Mouse (Mus musculus): ENCODE data around the gene Mrvi1. TPM values are rescaled to one million over a fixed set of nuclear protein-coding genes. Genes with fewer than 3 reads are reported as not detected.

Gene Mrvi1
- total and polyA plus RNA-seq, 3 experiments: 0.11 TPM; not detected in 2

DNA sequence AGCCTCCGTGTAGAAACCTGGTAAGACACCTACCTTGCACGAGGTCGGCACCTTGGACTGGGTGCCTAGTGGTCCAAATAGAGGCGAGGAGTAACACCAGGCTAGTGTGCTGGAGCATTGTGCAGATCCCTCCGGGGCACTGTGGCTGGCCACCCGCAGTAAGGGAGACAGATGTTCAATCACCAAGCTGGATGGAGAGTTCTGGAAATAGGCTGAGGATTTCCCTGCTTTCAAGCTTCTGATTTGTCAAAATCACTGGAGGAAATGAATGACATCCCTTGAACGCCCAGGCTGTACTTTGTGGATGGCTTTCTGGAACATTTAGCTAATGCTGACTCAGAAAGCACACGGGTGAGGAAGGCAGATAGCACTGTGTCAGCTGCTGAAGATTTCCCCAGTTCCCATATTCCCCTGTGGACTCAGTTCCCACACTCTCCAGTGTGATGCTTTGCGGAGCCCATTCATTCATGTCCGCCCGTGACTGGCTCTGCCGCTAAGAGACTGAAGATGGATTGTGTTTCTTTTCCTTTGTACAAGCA lies 119.4 kb downstream of the Mrvi1 start, which contains the start of gene Lyve1:
Gene Lyve1 (minus strand): TSS at position 489 of the 539 bp plus-strand sequence.
- in situ Hi-C loops (cut with MboI; ENCODE audit: low pct_ligation_motif_present, low pct_unique_long_range_greater_than_20kb, low sequenced_read_pairs) (no loop called here), dilution Hi-C loops (cut with MboI; ENCODE audit: extremely low pct_ligation_motif_present, extremely low pct_unique_long_range_greater_than_20kb, low sequenced_read_pairs) (no loop called here)
- Histone ChIP-seq H3K79me2 (replicated peaks; ENCODE audit: control insufficient read depth, extremely low read depth, insufficient read depth, poor library complexity, severe bottlenecking) (no peaks in the 10 kb centered on the region), H3K27me3 (replicated peaks) (no peaks in the 10 kb centered on the region), H3K4me2 (ENCODE audit: insufficient read depth, low read depth, poor library complexity, severe bottlenecking) (no peak within 1 kb of the TSS), H3K4me3 (replicated peaks in 1 of 3; ENCODE audit: low read depth in 2 of 3, low read length in 2 of 3, poor library complexity in 1 of 3) (no peak within 1 kb of the TSS), H3K4me1 (ENCODE audit: control insufficient read depth in 1 of 2, insufficient read depth in 2 of 2) (no peaks in the 10 kb centered on the region), H3K9me3 (replicated peaks; ENCODE audit: low read length) (no peaks in the 10 kb centered on the region), H3K9ac (ENCODE audit: insufficient read depth, low read depth) (no peak within 1 kb of the TSS), H3K36me3 (replicated peaks in 1 of 2; ENCODE audit: control insufficient read depth in 1 of 2, insufficient read depth in 1 of 2, low read length in 1 of 2) (no peaks in the 10 kb centered on the region), H3K27ac (ENCODE audit: insufficient read depth, low read depth) (no peak within 1 kb of the TSS)
- no peak for TF ChIP-seq MEF2A (IDR thresholded peaks at IDR 0.05; ENCODE audit: borderline replicate concordance, low read depth, low read length)
- no peak for TF ChIP-seq USF1 (IDR thresholded peaks at IDR 0.05; ENCODE audit: low read depth, low read length)
- DNase-seq (ENCODE audit: extremely low read depth): no peak

DNA sequence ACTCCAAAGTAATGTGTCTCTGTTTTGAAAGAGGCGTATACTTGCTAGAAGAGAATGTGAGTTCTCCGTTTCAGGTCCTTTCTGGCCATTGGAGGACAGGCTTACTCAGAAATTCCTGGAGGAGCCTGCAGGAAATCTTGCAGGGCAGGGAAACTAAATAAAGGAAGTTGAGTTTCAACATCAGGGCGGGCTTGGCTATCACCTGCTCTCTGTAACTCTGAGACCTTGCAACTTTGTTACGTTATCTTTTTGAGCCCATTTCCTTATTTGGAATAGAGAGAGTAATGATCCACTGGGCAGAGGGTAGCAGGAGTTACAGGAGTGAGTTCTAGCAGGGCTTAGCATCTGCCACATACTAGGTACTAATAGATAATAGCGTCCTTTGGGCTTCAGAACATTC lies 122.1 kb downstream of the Mrvi1 start:
- peaks cover 0 to 4% of the 10 kb centered on the region in 2 experiments; a peak in 1 of 4 replicates for H3K4me1 ChIP-seq (ENCODE audit: control insufficient read depth in 1 of 2, insufficient read depth in 2 of 2)
- no peak for DNase-seq (ENCODE audit: extremely low read depth)
- TF ChIP-seq ZMIZ1 (IDR thresholded peaks at IDR 0.05; ENCODE audit: low read depth, low read length): no peak
- no peak for TF ChIP-seq SMC3 (IDR thresholded peaks at IDR 0.05; ENCODE audit: low read depth, low read length)
- TF ChIP-seq ETS1 (conservative IDR thresholded peaks at IDR 0.05; ENCODE audit: low read depth, low read length): no peak
- no peak for TF ChIP-seq USF1 (IDR thresholded peaks at IDR 0.05; ENCODE audit: low read depth, low read length)
- no peak for TF ChIP-seq POLR2AphosphoS2 (IDR thresholded peaks at IDR 0.05; ENCODE audit: low read depth, low read length)
- no peak for TF ChIP-seq KAT2A (IDR thresholded peaks at IDR 0.05; ENCODE audit: insufficient replicate concordance, low read length)
- no peak for TF ChIP-seq USF2 (conservative IDR thresholded peaks at IDR 0.05; ENCODE audit: low read depth, low read length)
- TF ChIP-seq ZC3H11A (IDR thresholded peaks at IDR 0.05; ENCODE audit: low read depth, low read length): no peak
- TF ChIP-seq ELF1 (IDR thresholded peaks at IDR 0.05; ENCODE audit: low read depth, low read length): no peak
- TF ChIP-seq NRF1 (IDR thresholded peaks at IDR 0.05; ENCODE audit: low read depth, low read length): no peak
- no peak for TF ChIP-seq ZKSCAN1 (IDR thresholded peaks at IDR 0.05; ENCODE audit: borderline replicate concordance, low read depth, low read length)
- TF ChIP-seq TBP (conservative IDR thresholded peaks at IDR 0.05; ENCODE audit: low read depth, low read length): no peak
- TF ChIP-seq MEF2A (IDR thresholded peaks at IDR 0.05; ENCODE audit: borderline replicate concordance, low read depth, low read length): no peak
- no peak for TF ChIP-seq CHD2 (IDR thresholded peaks at IDR 0.05; ENCODE audit: low read length)
- TF ChIP-seq ZNF384 (IDR thresholded peaks at IDR 0.05; ENCODE audit: low read depth, low read length): no peak
- TF ChIP-seq PAX5 (IDR thresholded peaks at IDR 0.05; ENCODE audit: low read length): no peak
- no peak overlapping the region for H3K27ac ChIP-seq (ENCODE audit: insufficient read depth, low read depth)
- H3K4me3 ChIP-seq (replicated peaks in 1 of 3; ENCODE audit: low read depth in 2 of 3, low read length in 2 of 3, poor library complexity in 1 of 3): no peak overlapping the region
- H3K79me2 ChIP-seq (replicated peaks; ENCODE audit: control insufficient read depth, extremely low read depth, insufficient read depth, poor library complexity, severe bottlenecking): no peaks in the 10 kb centered on the region
- in situ Hi-C loops (cut with MboI; ENCODE audit: low pct_ligation_motif_present, low pct_unique_long_range_greater_than_20kb, low sequenced_read_pairs) (no loop called here), dilution Hi-C loops (cut with MboI; ENCODE audit: extremely low pct_ligation_motif_present, extremely low pct_unique_long_range_greater_than_20kb, low sequenced_read_pairs) (no loop called here)
- H3K9me3 ChIP-seq (replicated peaks; ENCODE audit: low read length): no peaks in the 10 kb centered on the region
- no peaks in the 10 kb centered on the region for H3K27me3 ChIP-seq (replicated peaks)
- H3K4me2 ChIP-seq (ENCODE audit: insufficient read depth, low read depth, poor library complexity, severe bottlenecking): no peak overlapping the region
- H3K36me3 ChIP-seq (replicated peaks in 1 of 2; ENCODE audit: control insufficient read depth in 1 of 2, insufficient read depth in 1 of 2, low read length in 1 of 2): no peaks in the 10 kb centered on the region
- no peak overlapping the region for H3K9ac ChIP-seq (ENCODE audit: insufficient read depth, low read depth)

Data from CH12.LX (cell line).